In the genomic region with DNA sequence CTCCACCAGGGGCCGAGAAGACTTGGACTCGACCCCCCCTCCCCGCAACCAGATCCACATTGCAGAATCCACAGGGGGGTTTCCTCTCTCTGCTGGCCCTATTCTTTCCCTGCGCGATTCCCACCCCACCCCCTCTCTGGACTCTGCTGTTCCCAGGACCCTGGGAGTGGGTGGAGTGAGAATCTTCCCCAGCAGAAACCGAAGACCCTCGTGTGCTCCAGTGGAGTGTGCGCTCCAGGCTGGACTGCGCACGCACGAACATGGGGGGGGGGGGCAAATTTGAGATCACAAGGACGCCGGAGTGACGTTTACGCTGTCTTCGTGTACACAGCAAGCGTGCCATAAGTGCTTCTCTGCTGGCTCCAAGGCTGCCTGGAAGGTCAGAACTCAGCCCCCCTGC, we compare ENCODE assay signal across 10 mouse cellular contexts. TPM values are rescaled to one million over a fixed set of nuclear protein-coding genes. Genes with fewer than 3 reads are reported as not detected.
DNase-seq lines count a peak whose midpoint lies in the region; ATAC-seq lines count a peak whose summit lies in the region.
"Had no signal": no experiment of that assay in that cellular context is flagged by ENCODE, and none has a peak within 500 bp of the region (broad histone marks: within the 10 kb centered on the region; RNA-seq: fewer than 3 reads in every experiment).

No protein-coding gene starts in this region.

- no peak for ATAC-seq in CD4-positive, CD25-positive, alpha-beta regulatory T cell, adult 4 months
- no peak for ATAC-seq in neural tube, embryonic 11.5 days (ENCODE audit: insufficient read depth, low FRiP score, low TSS enrichment)
- no peak for ATAC-seq in liver, embryonic 12.5 days
- ATAC-seq in monocyte, adult 5-6 weeks (replicated peaks; ENCODE audit: insufficient number of reproducible peaks, low FRiP score, low TSS enrichment, poor library complexity, severe bottlenecking): no peak

- H3K4me3 ChIP-seq in neural tube, embryonic 11.5 days (ENCODE audit: low read depth, low read length): peak overlapping the region; percentile 6; the same call in 1 of the 2 replicates
- H3K4me3 ChIP-seq in liver, embryonic 12.5 days: no peak overlapping the region

- H3K4me2 ChIP-seq in neural tube, embryonic 11.5 days (ENCODE audit: low read depth): peak overlapping the region; percentile 51; the same call in 1 of the 2 replicates
- H3K4me2 ChIP-seq in liver, embryonic 12.5 days: peak overlapping the region; percentile 60

- no peak overlapping the region for H3K9ac ChIP-seq in neural tube, embryonic 11.5 days (ENCODE audit: low read length)
- H3K9ac ChIP-seq in liver, embryonic 12.5 days: no peak overlapping the region

- peaks cover 85% of the 10 kb centered on the region for H3K27me3 ChIP-seq in neural tube, embryonic 11.5 days (ENCODE audit: control insufficient read depth, insufficient read depth, low read length)
- peaks cover 95% of the 10 kb centered on the region for H3K27me3 ChIP-seq in liver, embryonic 12.5 days (replicated peaks)

- H3K4me1 ChIP-seq in neural tube, embryonic 11.5 days (ENCODE audit: control insufficient read depth, insufficient read depth, low read length): peaks cover 38% of the 10 kb centered on the region
- peaks cover 81% of the 10 kb centered on the region for H3K4me1 ChIP-seq in liver, embryonic 12.5 days

- H3K36me3 ChIP-seq in neural tube, embryonic 11.5 days (ENCODE audit: control insufficient read depth, insufficient read depth, low read length): no peaks in the 10 kb centered on the region
- H3K36me3 ChIP-seq in liver, embryonic 12.5 days: no peaks in the 10 kb centered on the region

- 0 out of 2 replicates have a peak overlapping the region, but pooled peaks have one; percentile 8 for H3K27ac ChIP-seq in neural tube, embryonic 11.5 days (ENCODE audit: low read depth, low read length)
- H3K27ac ChIP-seq in liver, embryonic 12.5 days: no peak overlapping the region

- DNase-seq in CD4-positive, CD25-positive, alpha-beta regulatory T cell, adult 2 months (ENCODE audit: low read depth, low spot score): peak; percentile 23
- no peak for DNase-seq in neural tube, embryonic 11.5 days (ENCODE audit: low spot score)
- no peak for DNase-seq in neural tube, embryonic 10.5 days (ENCODE audit: extremely low spot score, low spot score)
- no peak for DNase-seq in layer of hippocampus, adult 11-12 months (ENCODE audit: low spot score)
- no peak for DNase-seq in layer of hippocampus, postnatal 10 days (ENCODE audit: low spot score in 2 of 2)
- DNase-seq: lung, postnatal 14 days; spleen, adult 18-20 months had no signal

- H3K9me3 ChIP-seq in neural tube, embryonic 11.5 days (ENCODE audit: control insufficient read depth, low read length): no peaks in the 10 kb centered on the region
- no peaks in the 10 kb centered on the region for H3K9me3 ChIP-seq in liver, embryonic 12.5 days (replicated peaks)

- WGBS in neural tube, embryonic 11.5 days: 6% methylated on average over 17 of the region's 17 CpGs
- 9% methylated on average over 17 of the region's 17 CpGs for WGBS in liver, embryonic 12.5 days (ENCODE audit: insufficient replicate concordance)

RNA-seq across cellular contexts. Expression of a gene that starts 5.8 kb away (rescaled TPM):
- polyA plus RNA-seq in CD4-positive, CD25-positive, alpha-beta regulatory T cell, adult 4 months (2017; shearing (Covaris generic)): 10 to 100 TPM; 25.3 to 38.9 TPM
- 7.9 and 8.5 TPM in 2 replicates for polyA plus RNA-seq in neural tube, embryonic 11.5 days (2014; fragmentation: Nextera tagmentation; extraction: Ambion mirVana)
- polyA plus RNA-seq in liver, embryonic 12.5 days (2016; fragmentation: Nextera tagmentation; extraction: Ambion mirVana): 1.6 and 2.0 TPM in 2 replicates
- 18.9 to 25.8 TPM (median 22.5 TPM) in 3 replicates for total RNA-seq in monocyte, adult 5-6 weeks (2017)
- total RNA-seq in layer of hippocampus, postnatal 10 days (2021): 10 to 100 TPM; 12.1 to 14.4 TPM

RNA-seq across cellular contexts. Expression of a gene that starts 17.7 kb away (rescaled TPM):
- 1 to 10 TPM; 3.3 to 4.7 TPM for polyA plus RNA-seq in CD4-positive, CD25-positive, alpha-beta regulatory T cell, adult 4 months (2017; shearing (Covaris generic))
- polyA plus RNA-seq in neural tube, embryonic 11.5 days (2014; fragmentation: Nextera tagmentation; extraction: Ambion mirVana): 23.0 and 27.9 TPM in 2 replicates
- polyA plus RNA-seq in liver, embryonic 12.5 days (2016; fragmentation: Nextera tagmentation; extraction: Ambion mirVana): 23.1 and 23.6 TPM in 2 replicates
- total RNA-seq in monocyte, adult 5-6 weeks (2017): 2.3 to 8.5 TPM (median 3.8 TPM) in 3 replicates
- total RNA-seq in layer of hippocampus, postnatal 10 days (2021): 10 to 100 TPM; 23.1 to 26.2 TPM

RNA-seq across cellular contexts. Expression of a gene that starts 34.9 kb away (rescaled TPM):
- 100 to 1,000 TPM; 212 to 257 TPM for polyA plus RNA-seq in CD4-positive, CD25-positive, alpha-beta regulatory T cell, adult 4 months (2017; shearing (Covaris generic))
- polyA plus RNA-seq in neural tube, embryonic 11.5 days (2014; fragmentation: Nextera tagmentation; extraction: Ambion mirVana): 312 and 323 TPM in 2 replicates
- polyA plus RNA-seq in liver, embryonic 12.5 days (2016; fragmentation: Nextera tagmentation; extraction: Ambion mirVana): 271 and 301 TPM in 2 replicates
- total RNA-seq in monocyte, adult 5-6 weeks (2017): 14.6 to 43.9 TPM (median 30.8 TPM) in 3 replicates
- 100 to 1,000 TPM; 157 to 172 TPM for total RNA-seq in layer of hippocampus, postnatal 10 days (2021)
